Mouse (Mus musculus): Measurements from ENCODE around the gene Xrcc2. TPM values are rescaled to one million over a fixed set of nuclear protein-coding genes. Genes with fewer than 3 reads are reported as not detected.

Xrcc2 gene
- 9.6 TPM for total RNA-seq (2023)

GRCm38 (mm10) chr5:25705567-25706349 lies at the start of gene Xrcc2:
Xrcc2 (minus strand) TSS chr5:25705825.

Other genes with a start within 250 kb of the Xrcc2 start
- gene Kmt2c, start 207.0 kb downstream of the Xrcc2 start, total RNA-seq (2023): 158 TPM
- not detected for gene Cct8l1, start 189.8 kb downstream of the Xrcc2 start, total RNA-seq (2023)
- gene Actr3b, start 54.2 kb upstream of the Xrcc2 start, total RNA-seq (2023): 1.3 TPM
- gene Gm21663, start 236.6 kb upstream of the Xrcc2 start, total RNA-seq (2023): not detected
- gene Gm21671, start 248.6 kb upstream of the Xrcc2 start, total RNA-seq (2023): not detected